In genomic region chr13:12341447-12341846, GRCm38 (mm10) we compare ENCODE assay signal across 13 mouse cellular contexts. TPM values are rescaled to one million over a fixed set of nuclear protein-coding genes. Genes with fewer than 3 reads are reported as not detected.
DNase-seq lines count a peak whose midpoint lies in the region; ATAC-seq and TF ChIP-seq lines count a peak whose summit lies in the region.
"Had no signal": no experiment of that assay in that cellular context is flagged by ENCODE, and none has a peak within 500 bp of the region (broad histone marks: within the 10 kb centered on the region; RNA-seq: fewer than 3 reads in every experiment).

No protein-coding gene starts in this region.

- DNase-seq in cerebellum, postnatal 36 days: peak; percentile 2 to 6
- DNase-seq in cerebellum, postnatal 14 days: no peak
- DNase-seq in heart, postnatal 0 days (ENCODE audit: low spot score): no peak
- no peak for DNase-seq in heart, adult 18-20 months
- no peak for DNase-seq in midbrain, postnatal 0 days (ENCODE audit: low spot score)
- peak; percentile 31 for DNase-seq in skeletal muscle tissue, adult 2 months (ENCODE audit: low read depth, low spot score)
- DNase-seq in left cerebral cortex, postnatal 36 days (ENCODE audit: low spot score in 2 of 2): no peak
- DNase-seq: lung, postnatal 14 days had no signal

- peak overlapping the region; percentile 60; the same call in 1 of the 2 replicates for H3K4me2 ChIP-seq in heart, postnatal 0 days (ENCODE audit: low read depth, low read length)
- peak overlapping the region; percentile 90; the same call in 1 of the 2 replicates for H3K4me2 ChIP-seq in midbrain, embryonic 16.5 days (ENCODE audit: low read length)
- no peak overlapping the region for H3K4me2 ChIP-seq in midbrain, postnatal 0 days (ENCODE audit: low read depth, low read length, poor library complexity, severe bottlenecking)

- H3K36me3 ChIP-seq in heart, postnatal 0 days (replicated peaks; ENCODE audit: control insufficient read depth, insufficient read depth, low read length): no peaks in the 10 kb centered on the region
- no peaks in the 10 kb centered on the region for H3K36me3 ChIP-seq in midbrain, embryonic 16.5 days (ENCODE audit: control insufficient read depth, insufficient read depth, low read length)
- no peaks in the 10 kb centered on the region for H3K36me3 ChIP-seq in midbrain, postnatal 0 days (ENCODE audit: insufficient read depth, low read length)
- H3K36me3 ChIP-seq: embryonic facial prominence, embryonic 15.5 days; liver, embryonic 15.5 days had no signal

- H3K9me3 ChIP-seq in heart, postnatal 0 days (replicated peaks; ENCODE audit: control insufficient read depth, low read length): no peaks in the 10 kb centered on the region
- H3K9me3 ChIP-seq in midbrain, embryonic 16.5 days (replicated peaks; ENCODE audit: control insufficient read depth, low read length, poor library complexity, severe bottlenecking): no peaks in the 10 kb centered on the region
- no peaks in the 10 kb centered on the region for H3K9me3 ChIP-seq in midbrain, postnatal 0 days (ENCODE audit: low read length)
- H3K9me3 ChIP-seq: embryonic facial prominence, embryonic 15.5 days; liver, embryonic 15.5 days had no signal

- TF ChIP-seq CTCF in heart, postnatal 0 days (IDR thresholded peaks at IDR 0.05; ENCODE audit: low read depth): no peak
- no peak for TF ChIP-seq CTCF in midbrain, postnatal 0 days (IDR thresholded peaks at IDR 0.05)

- no peak overlapping the region for H3K4me3 ChIP-seq in heart, postnatal 0 days (ENCODE audit: low read depth, low read length)
- no peak overlapping the region for H3K4me3 ChIP-seq in midbrain, embryonic 16.5 days (ENCODE audit: low read depth, low read length)
- H3K4me3 ChIP-seq in midbrain, postnatal 0 days (ENCODE audit: low read depth, low read length): no peak overlapping the region
- H3K4me3 ChIP-seq: liver, embryonic 15.5 days had no signal

- H3K4me1 ChIP-seq in heart, postnatal 0 days (ENCODE audit: control insufficient read depth, insufficient read depth): 0 out of 2 replicates have a peak, but pooled peaks cover 10% of the 10 kb centered on the region
- 0 out of 2 replicates have a peak, but pooled peaks cover 2% of the 10 kb centered on the region for H3K4me1 ChIP-seq in midbrain, embryonic 16.5 days (ENCODE audit: control insufficient read depth, insufficient read depth, low read length)
- no peaks in the 10 kb centered on the region for H3K4me1 ChIP-seq in midbrain, postnatal 0 days (ENCODE audit: insufficient read depth, low read length)

- no peak overlapping the region for H3K9ac ChIP-seq in heart, postnatal 0 days (replicated peaks; ENCODE audit: low read depth, low read length)
- H3K9ac ChIP-seq in midbrain, embryonic 16.5 days (ENCODE audit: low read depth, low read length): no peak overlapping the region
- H3K9ac ChIP-seq in midbrain, postnatal 0 days (replicated peaks; ENCODE audit: low read length, poor library complexity, severe bottlenecking): no peak overlapping the region
- H3K9ac ChIP-seq: embryonic facial prominence, embryonic 15.5 days; liver, embryonic 15.5 days had no signal

- ATAC-seq in heart, postnatal 0 days (ENCODE audit: insufficient read depth, low read depth): no peak
- no peak for ATAC-seq in midbrain, embryonic 16.5 days
- no peak for ATAC-seq in midbrain, postnatal 0 days (ENCODE audit: low FRiP score)

- intact Hi-C loops in left cerebral cortex, postnatal 36 days (cut with DNase I): loop anchor here (5.0 kb wide), 1 partner anchor 46 kb away; no protein-coding TSS in a partner anchor

- 50% methylated on average over 6 of the region's 6 CpGs for WGBS in heart, postnatal 0 days
- 65% methylated on average over 6 of the region's 6 CpGs for WGBS in midbrain, embryonic 16.5 days
- WGBS in midbrain, postnatal 0 days: 58% methylated on average over 6 of the region's 6 CpGs

- TF ChIP-seq EP300 in heart, postnatal 0 days (IDR thresholded peaks at IDR 0.05; ENCODE audit: low read depth): no peak

- H3K27ac ChIP-seq in heart, postnatal 0 days (ENCODE audit: low read depth): no peak overlapping the region
- no peak overlapping the region for H3K27ac ChIP-seq in midbrain, embryonic 16.5 days (ENCODE audit: low read length)
- no peak overlapping the region for H3K27ac ChIP-seq in midbrain, postnatal 0 days (ENCODE audit: low read depth, low read length)
- H3K27ac ChIP-seq: embryonic facial prominence, embryonic 15.5 days; hindbrain, postnatal 0 days; kidney, postnatal 0 days; liver, embryonic 15.5 days had no signal

- H3K27me3 ChIP-seq in heart, postnatal 0 days (ENCODE audit: control insufficient read depth, insufficient read depth, low read length): no peaks in the 10 kb centered on the region
- H3K27me3 ChIP-seq in midbrain, embryonic 16.5 days (ENCODE audit: control insufficient read depth, insufficient read depth, low read depth, low read length): no peaks in the 10 kb centered on the region
- H3K27me3 ChIP-seq in midbrain, postnatal 0 days (ENCODE audit: insufficient read depth, low read length): no peaks in the 10 kb centered on the region
- H3K27me3 ChIP-seq: embryonic facial prominence, embryonic 15.5 days had no signal

RNA-seq across cellular contexts. Expression of gene Actn2, which starts 0.9 kb away (rescaled TPM):
- total RNA-seq in heart, postnatal 0 days (2014; rRNA removed; ENCODE audit: low replicate concordance): 1,276 and 1,578 TPM in 2 replicates
- polyA plus RNA-seq in heart, postnatal 0 days (2015; fragmentation: Nextera tagmentation; extraction: Ambion mirVana): 2,012 and 2,143 TPM in 2 replicates
- total RNA-seq in heart, adult 18-20 months (2021): 1,000 to 10,000 TPM; 1,714 to 1,786 TPM
- 3.3 and 3.5 TPM in 2 replicates for polyA plus RNA-seq in midbrain, embryonic 16.5 days (2015; fragmentation: Nextera tagmentation; extraction: Ambion mirVana)
- total RNA-seq in midbrain, postnatal 0 days (2014; rRNA removed): 5.7 and 8.6 TPM in 2 replicates
- 3.7 and 4.0 TPM in 2 replicates for polyA plus RNA-seq in midbrain, postnatal 0 days (2015; fragmentation: Nextera tagmentation; extraction: Ambion mirVana)
- total RNA-seq in left cerebral cortex, postnatal 36 days (2021): 10 to 100 TPM; 15.2 to 19.4 TPM

RNA-seq across cellular contexts. Expression of gene Heatr1, which starts 53.4 kb away (rescaled TPM):
- total RNA-seq in heart, postnatal 0 days (2014; rRNA removed; ENCODE audit: low replicate concordance): 6.5 and 9.3 TPM in 2 replicates
- polyA plus RNA-seq in heart, postnatal 0 days (2015; fragmentation: Nextera tagmentation; extraction: Ambion mirVana): 3.3 and 3.5 TPM in 2 replicates
- 10 to 100 TPM; 15.8 to 16.4 TPM for total RNA-seq in heart, adult 18-20 months (2021)
- polyA plus RNA-seq in midbrain, embryonic 16.5 days (2015; fragmentation: Nextera tagmentation; extraction: Ambion mirVana): 10.3 and 14.7 TPM in 2 replicates
- total RNA-seq in midbrain, postnatal 0 days (2014; rRNA removed): 13.1 and 18.5 TPM in 2 replicates
- 5.1 and 5.9 TPM in 2 replicates for polyA plus RNA-seq in midbrain, postnatal 0 days (2015; fragmentation: Nextera tagmentation; extraction: Ambion mirVana)
- 10 to 100 TPM; 24.1 to 31.6 TPM for total RNA-seq in left cerebral cortex, postnatal 36 days (2021)

Comparison
In these comparisons a context has a peak if more than half of its experiments do, and no peak if none do; other contexts are left out.
1. DNase-seq: peak in cerebellum, postnatal 36 days (2 of 2) and skeletal muscle tissue, adult 2 months (single experiment); none in cerebellum, postnatal 14 days (0 of 2), heart, postnatal 0 days (single experiment), heart, adult 18-20 months (0 of 2), midbrain, postnatal 0 days (single experiment) and left cerebral cortex, postnatal 36 days (0 of 2).
2. RNA of gene Actn2, which starts 0.9 kb away (total RNA-seq): 1,714 to 1,786 TPM in heart, adult 18-20 months and 1,276 to 1,578 TPM in heart, postnatal 0 days; 15.2 to 19.4 TPM in left cerebral cortex, postnatal 36 days and 5.7 to 8.6 TPM in midbrain, postnatal 0 days; every median in the first group is over 10 times any median in the second.